Mouse (Mus musculus) spleen, adult 2 months (tissue): ENCODE measurements around the gene Ppp4r4. TPM values are rescaled to one million over a fixed set of nuclear protein-coding genes. Genes with fewer than 3 reads are reported as not detected.
"Not testable (repeated sequence)": the region's sequence is repeated elsewhere in the genome, so short reads cannot be mapped to it uniquely, and the experiment has no call there.

Experiments used
- DNase-seq, 2 experiments: peaks; one replicate each; pipeline versions ENCODE4 v3.0.0 to v3.0.0-alpha.2; 2012 to 2021; ENCODE audit warnings: low spot score in 2 of 2, low read depth in 1 of 2
- H3K27ac ChIP-seq: fragments of 200-500 bp; 2 replicates; pipeline ENCODE4 v1.5.1; 2012; ENCODE audit warnings: low read length, inconsistent platforms; ENCODE audit not compliant: insufficient read depth
- H3K27me3 ChIP-seq: fragments of 200-500 bp; 2 replicates; pipeline ENCODE4 v1.6.1; 2012; ENCODE audit warnings: mild to moderate bottlenecking, moderate library complexity, low read length, inconsistent platforms; ENCODE audit not compliant: control insufficient read depth, insufficient read depth
- H3K36me3 ChIP-seq: fragments of 200-500 bp; 2 replicates; pipeline ENCODE4 v1.6.1; 2012; ENCODE audit warnings: mild to moderate bottlenecking, low read length, inconsistent platforms; ENCODE audit not compliant: control insufficient read depth, insufficient read depth
- H3K4me1 ChIP-seq: fragments of 200-500 bp; 2 replicates; pipeline ENCODE4 v1.6.1; 2011; ENCODE audit warnings: inconsistent platforms; ENCODE audit not compliant: control insufficient read depth, insufficient read depth, insufficient read length
- H3K4me3 ChIP-seq: fragments of 200-500 bp; 2 replicates; pipeline ENCODE4 v1.5.1; 2011; ENCODE audit warnings: mild to moderate bottlenecking, inconsistent platforms; ENCODE audit not compliant: insufficient read depth, insufficient read length; ENCODE audit errors: extremely low read depth
- CTCF ChIP-seq: fragments of 200-500 bp; IDR thresholded peaks from 2 replicates; pipeline ENCODE4 v1.5.1; 2011; ENCODE audit warnings: mild to moderate bottlenecking, inconsistent platforms; ENCODE audit not compliant: insufficient read depth, insufficient read length, insufficient replicate concordance; ENCODE audit errors: extremely low read depth
- POLR2A ChIP-seq: fragments of 200-500 bp; IDR thresholded peaks from 2 replicates; pipeline ENCODE4 v1.6.1; 2011; ENCODE audit warnings: low read depth, low read length, inconsistent platforms
- WGBS: fragments of 180-500 bp; shearing (Covaris S2); methylation state at CpG from one replicate; pipeline ENCODE4 v1.1.7; 2018; 5-methylcytosine and 5-hydroxymethylcytosine counted together
- polyA plus RNA-seq: library from polyadenylated mRNA; depleted of rRNA; stranded (reverse); fragments of >200 nt; gene quantifications from 2 replicates; pipeline ENCODE4 v1.2.3, GENCODE M21; 2012; rRNA removed

Ppp4r4 gene
- polyA plus RNA-seq = 0.08 and 0.22 TPM in 2 replicates

DNA sequence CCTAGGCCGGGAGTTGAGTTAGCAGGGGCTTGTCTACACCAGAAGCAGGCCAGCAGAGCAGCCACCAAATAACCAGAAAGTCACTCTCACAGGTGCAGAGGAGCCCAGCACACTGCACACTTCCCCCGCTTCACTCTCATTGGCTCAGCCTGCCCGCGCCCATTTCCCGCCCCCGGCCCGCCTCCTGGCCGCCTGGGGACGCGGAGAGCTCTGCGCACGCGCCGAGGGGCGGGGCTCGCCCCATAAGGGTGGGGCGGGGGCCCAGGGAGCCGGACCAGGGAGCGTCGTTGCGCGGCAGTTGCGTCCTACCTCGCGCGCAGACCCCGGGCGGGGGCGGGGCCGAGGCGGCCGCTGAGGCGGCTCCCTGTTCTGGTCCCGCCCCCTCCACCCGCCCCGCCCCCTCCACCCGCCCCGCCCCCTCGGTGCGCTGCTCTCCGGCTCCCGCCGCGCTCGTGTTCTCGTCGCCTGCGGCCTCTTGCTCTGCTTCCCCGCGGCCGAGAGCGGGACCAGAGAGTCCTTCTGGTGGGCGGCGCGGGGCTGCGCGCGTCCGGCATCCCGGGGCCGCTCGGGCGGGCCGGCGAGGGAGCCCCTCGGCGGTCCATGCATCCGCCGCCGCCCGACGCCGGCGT, at the start of gene Ppp4r4:
Gene Ppp4r4 (plus strand): TSS at position 264 of the 629 bp plus-strand sequence.
- 1% methylated on average over 53 of the region's 74 CpGs for WGBS
- Histone ChIP-seq H3K4me3 (peak within 1 kb of the TSS; percentile 56; the same call in 1 of the 2 replicates), H3K27me3 (peaks cover 14% of the 10 kb centered on the region), H3K36me3 (no peaks in the 10 kb centered on the region), H3K4me1 (peaks cover 8% of the 10 kb centered on the region), H3K27ac (no peak within 1 kb of the TSS)
- TF ChIP-seq POLR2A (no peak), CTCF (no peak)
- DNase-seq = peak; percentile 64 to 82

DNA sequence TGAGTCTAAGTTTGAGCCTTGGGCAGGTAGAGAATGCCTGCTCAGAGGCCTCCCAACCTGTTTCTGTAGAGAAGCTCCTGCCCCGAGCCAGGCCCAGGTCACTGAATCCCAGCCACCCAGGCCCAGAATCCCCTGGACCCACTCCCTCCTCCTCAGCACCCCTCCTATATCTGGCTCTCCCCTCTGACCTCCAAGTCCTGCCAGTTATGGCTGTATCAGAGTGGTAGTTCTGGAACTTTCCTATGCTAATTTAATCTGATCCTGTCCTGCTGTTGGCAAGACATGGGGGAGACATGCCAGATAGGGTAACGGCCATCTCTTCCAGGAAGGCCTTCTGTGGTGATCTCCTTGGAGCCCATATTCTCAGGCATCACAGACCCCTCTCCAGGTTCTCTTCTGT, 49.3 kb upstream of the Ppp4r4 start:
- DNase-seq = no peak
- Histone ChIP-seq H3K4me1 (no peaks in the 10 kb centered on the region), H3K36me3 (no peaks in the 10 kb centered on the region), H3K4me3 (no peak overlapping the region), H3K27me3 (no peaks in the 10 kb centered on the region), H3K27ac (no peak overlapping the region)
- TF ChIP-seq CTCF = no peak
- TF ChIP-seq POLR2A = no peak
- 73% methylated on average over 2 of the region's 2 CpGs for WGBS

DNA sequence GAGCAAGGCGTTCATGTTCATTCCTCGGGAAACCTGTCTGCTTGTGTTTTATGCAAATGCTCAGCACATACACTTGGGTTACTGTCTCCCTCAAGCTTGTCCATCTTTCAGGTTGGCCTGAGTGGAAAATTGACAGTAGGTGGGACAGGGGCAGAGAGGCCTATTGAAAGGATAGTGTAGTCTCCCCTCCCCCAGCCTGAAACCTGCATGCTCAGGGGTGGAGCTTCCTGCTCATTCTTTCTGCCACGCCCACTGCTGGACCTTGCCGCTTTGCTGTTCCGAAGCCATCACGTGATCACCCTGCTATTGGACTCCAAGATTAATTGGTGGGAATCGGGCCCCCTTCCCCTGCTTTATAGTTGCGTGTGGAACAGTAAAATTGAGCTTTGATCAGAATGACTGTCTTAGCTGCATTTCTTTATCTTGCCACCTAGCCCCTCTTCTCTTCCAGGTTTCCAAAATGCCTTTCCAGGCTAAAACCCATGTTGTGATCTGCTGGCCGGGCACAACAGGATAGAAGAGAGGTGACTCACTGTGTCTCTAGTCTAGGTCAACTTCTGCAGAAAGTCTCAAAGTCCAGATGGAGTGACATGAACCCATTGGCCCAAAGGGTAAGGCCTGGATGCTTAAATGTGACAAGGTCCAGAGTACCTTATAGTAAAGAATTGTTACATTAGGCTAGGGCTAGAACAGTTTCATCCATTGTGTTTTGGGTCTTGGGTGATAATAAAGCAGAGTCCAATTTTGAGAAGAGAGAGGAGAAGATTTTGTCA, 47.7 kb upstream of the Ppp4r4 start:
- H3K4me3 ChIP-seq, H3K27ac ChIP-seq, H3K4me1 ChIP-seq, H3K27me3 ChIP-seq, DNase-seq, H3K36me3 ChIP-seq: not testable (repeated sequence)
- WGBS = 75% methylated on average over 9 of the region's 9 CpGs

DNA sequence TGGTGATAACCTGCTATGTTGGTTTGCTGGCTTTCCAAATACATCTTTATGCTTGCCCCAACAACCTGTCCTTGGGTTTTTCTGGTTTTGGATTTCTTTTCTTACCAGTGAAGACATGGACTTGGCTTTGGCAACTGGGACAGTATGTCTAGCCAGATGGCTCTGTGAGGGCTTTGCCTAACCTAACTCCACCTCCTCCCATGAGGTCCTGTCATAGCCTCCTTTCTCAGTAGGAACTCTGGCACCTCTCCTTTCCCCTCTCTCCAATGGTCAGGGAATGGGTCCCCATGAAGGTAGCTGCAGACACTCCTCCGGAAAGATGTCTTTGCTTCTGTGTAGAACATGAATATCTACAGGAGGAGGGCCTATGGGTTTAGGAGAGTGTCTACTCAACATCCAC, 45.4 kb upstream of the Ppp4r4 start:
- no peak for TF ChIP-seq CTCF
- no peak for TF ChIP-seq POLR2A
- no peak overlapping the region for H3K4me3 ChIP-seq
- no peaks in the 10 kb centered on the region for H3K4me1 ChIP-seq
- no peaks in the 10 kb centered on the region for H3K36me3 ChIP-seq
- DNase-seq = no peak
- WGBS = 86% methylated on average over 1 of the region's 1 CpGs
- no peaks in the 10 kb centered on the region for H3K27me3 ChIP-seq
- no peak overlapping the region for H3K27ac ChIP-seq

DNA sequence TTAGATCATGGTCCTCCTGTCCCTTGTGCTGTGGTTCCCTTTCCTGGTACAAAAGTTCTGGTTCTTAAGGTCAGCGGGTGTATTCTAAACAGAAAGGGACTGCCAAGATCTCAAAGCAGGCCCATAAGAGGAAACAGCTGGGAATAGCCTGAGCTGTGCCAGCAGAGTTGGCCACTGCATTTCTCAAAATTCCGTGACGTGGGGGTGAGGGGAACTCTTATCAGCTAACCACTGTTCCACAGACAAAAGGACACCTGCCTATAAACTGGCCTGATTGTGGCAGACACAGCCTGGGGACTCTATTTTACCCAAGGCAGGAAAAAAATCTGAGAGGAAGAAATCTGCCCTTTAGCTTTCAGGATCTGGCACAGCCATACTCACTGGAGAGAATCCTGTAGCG, 44.8 kb upstream of the Ppp4r4 start:
- DNase-seq = no peak
- TF ChIP-seq POLR2A = no peak
- TF ChIP-seq CTCF = no peak
- no peaks in the 10 kb centered on the region for H3K36me3 ChIP-seq
- no peak overlapping the region for H3K4me3 ChIP-seq
- no peak overlapping the region for H3K27ac ChIP-seq
- H3K27me3 ChIP-seq = no peaks in the 10 kb centered on the region
- WGBS = 43% methylated on average over 4 of the region's 4 CpGs
- no peaks in the 10 kb centered on the region for H3K4me1 ChIP-seq

DNA sequence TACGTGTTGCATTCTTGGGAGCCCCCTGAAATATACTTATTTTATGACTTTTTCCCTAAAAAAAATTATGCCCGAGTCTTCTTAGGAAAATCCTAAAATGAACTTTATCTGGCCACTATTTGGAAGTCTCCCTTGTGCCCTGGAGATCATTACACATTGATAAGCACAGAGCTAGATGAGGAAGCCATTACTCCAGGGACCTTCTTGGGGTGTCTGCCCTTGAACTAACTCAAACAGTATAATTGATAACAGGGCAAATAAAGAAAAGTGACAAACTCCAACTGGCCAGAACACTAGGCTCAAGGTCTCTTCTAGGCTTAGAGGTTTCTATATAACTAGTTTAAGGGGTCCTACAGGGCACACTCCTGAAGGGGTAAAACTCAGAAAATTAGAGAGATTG, 44.3 kb upstream of the Ppp4r4 start:
- Histone ChIP-seq H3K4me3 (no peak overlapping the region), H3K27me3 (no peaks in the 10 kb centered on the region), H3K27ac (no peak overlapping the region), H3K4me1 (no peaks in the 10 kb centered on the region), H3K36me3 (no peaks in the 10 kb centered on the region)
- no peak for DNase-seq
- TF ChIP-seq CTCF (no peak), POLR2A (no peak)
- 74% methylated on average over 2 of the region's 2 CpGs for WGBS

DNA sequence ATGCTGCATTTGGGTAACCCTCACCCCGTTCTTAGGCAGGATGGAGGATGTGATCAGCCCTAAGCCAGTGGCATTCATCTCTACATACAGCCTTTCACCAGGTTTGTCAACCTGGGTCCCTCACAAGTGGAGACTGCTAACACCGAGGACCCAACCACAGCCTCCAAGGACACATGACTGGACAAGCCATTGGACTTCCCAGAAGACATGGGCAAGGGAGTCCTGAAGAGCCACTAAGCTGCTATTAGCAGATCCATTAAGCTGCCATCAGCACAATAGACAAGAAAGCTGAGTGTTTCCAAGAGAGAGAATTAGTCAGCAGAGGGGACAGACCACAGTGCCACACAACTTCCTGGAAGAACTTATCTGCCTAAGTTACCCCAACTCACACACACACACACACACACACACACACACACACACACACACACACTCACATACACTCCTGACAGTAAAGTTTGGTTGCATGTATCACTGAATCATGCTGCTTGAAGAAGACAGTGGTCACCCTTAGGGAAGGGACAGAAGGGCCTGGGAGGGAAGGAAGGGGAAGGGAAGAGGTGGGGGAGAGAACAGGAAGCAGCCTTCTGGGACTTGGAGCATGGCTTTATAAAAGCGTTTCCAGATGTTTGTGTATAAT, 40.9 kb upstream of the Ppp4r4 start:
- H3K4me3 ChIP-seq = no peak overlapping the region
- TF ChIP-seq POLR2A (no peak), CTCF (no peak)
- H3K36me3 ChIP-seq = no peaks in the 10 kb centered on the region
- 62% methylated on average over 3 of the region's 3 CpGs for WGBS
- H3K27me3 ChIP-seq = no peaks in the 10 kb centered on the region
- DNase-seq = no peak
- no peaks in the 10 kb centered on the region for H3K4me1 ChIP-seq
- no peak overlapping the region for H3K27ac ChIP-seq
